Mouse (Mus musculus) hematopoietic stem cell, adult 5-6 weeks (primary cell): ENCODE results near the gene Slc16a5. TPM values are rescaled to one million over a fixed set of nuclear protein-coding genes. Genes with fewer than 3 reads are reported as not detected.

Experiments used
- ATAC-seq, 2 experiments: fragments of 125-278 bp in 1 of 2; replicated peaks in 1 of 2; 2 replicates each; pipeline ENCODE4 v1.8.0; 2016 to 2017; ENCODE audit warnings: inconsistent platforms in 2 of 2, mild to moderate bottlenecking in 2 of 2, moderate number of reproducible peaks in 2 of 2, low read depth in 1 of 2, moderate TSS enrichment in 1 of 2; ENCODE audit not compliant: low FRiP score in 2 of 2, poor library complexity in 2 of 2, severe bottlenecking in 2 of 2, insufficient read depth in 1 of 2, low TSS enrichment in 1 of 2
- total RNA-seq: library from RNA; stranded (forward); fragments of 172-1452, 232-1000 nt; gene quantifications from 2 replicates; pipeline ENCODE4 v1.2.3, GENCODE M21; 2017

The Slc16a5 gene
- not detected in 2 replicates for total RNA-seq

GRCm38 (mm10) chr11:115462243-115462891 is at the start of gene Slc16a5:
TSS of gene Slc16a5 (plus strand) at chr11:115462474.
- ATAC-seq: no peak

GRCm38 (mm10) chr11:115419531-115420237 is 42.6 kb upstream of the Slc16a5 start, which contains the start of the genes Atp5h and Kctd2:
TSS of gene Atp5h (minus strand) at chr11:115419962.
TSS of gene Kctd2 (plus strand) at chr11:115420128.
- peak; percentile 99 for ATAC-seq

- ATAC-seq: no peak
These were observed 41.7 kb upstream of the Slc16a5 start for GRCm38 (mm10) chr11:115420336-115421190.

GRCm38 (mm10) chr11:115421328-115421727 is 40.9 kb upstream of the Slc16a5 start:
- no peak for ATAC-seq

- no peak for ATAC-seq
These were observed 40.3 kb upstream of the Slc16a5 start for GRCm38 (mm10) chr11:115421972-115422371.

GRCm38 (mm10) chr11:115423091-115423490 is 39.2 kb upstream of the Slc16a5 start:
- no peak for ATAC-seq

GRCm38 (mm10) chr11:115424666-115425065 is 37.6 kb upstream of the Slc16a5 start:
- ATAC-seq: no peak

- ATAC-seq: no peak
These were observed 36.6 kb upstream of the Slc16a5 start for GRCm38 (mm10) chr11:115425671-115426070.

GRCm38 (mm10) chr11:115427482-115428331 is 34.6 kb upstream of the Slc16a5 start:
- peak; percentile 76 to 85 for ATAC-seq

GRCm38 (mm10) chr11:115429307-115429706 is 33.0 kb upstream of the Slc16a5 start:
- no peak for ATAC-seq

- no peak for ATAC-seq
These were observed 31.7 kb upstream of the Slc16a5 start for GRCm38 (mm10) chr11:115430561-115430960.

GRCm38 (mm10) chr11:115432814-115433213 is 29.5 kb upstream of the Slc16a5 start:
- ATAC-seq: no peak

- no peak for ATAC-seq
These were observed 28.9 kb upstream of the Slc16a5 start for GRCm38 (mm10) chr11:115433342-115433741.

- ATAC-seq: peak in 1 of 2 experiments; percentile 38; a peak in 2 of 4 replicates
These were observed 26.5 kb upstream of the Slc16a5 start for GRCm38 (mm10) chr11:115435596-115436337.

- ATAC-seq: no peak
These were observed 24.6 kb upstream of the Slc16a5 start for GRCm38 (mm10) chr11:115437571-115438122.

- no peak for ATAC-seq
These were observed 22.9 kb upstream of the Slc16a5 start for GRCm38 (mm10) chr11:115439326-115439725.
